Mouse (Mus musculus): ENCODE data around the gene Bckdk.

GRCm38 (mm10) chr7:127927726-127928125, 23.8 kb downstream of the Bckdk start:
- TF ChIP-seq ETS1 (IDR thresholded peaks at IDR 0.05; ENCODE audit: low read depth, low read length) (no peak), ZKSCAN1 (IDR thresholded peaks at IDR 0.05; ENCODE audit: low read depth, low read length) (no peak)
